Mouse (Mus musculus): ENCODE measurements around the gene Trmu. TPM values are rescaled to one million over a fixed set of nuclear protein-coding genes. Genes with fewer than 3 reads are reported as not detected.
A peak's percentile ranks its signal among the peaks of the same experiment; 100 is the strongest.
"Not testable (repeated sequence)": the region's sequence is repeated elsewhere in the genome, so short reads cannot be mapped to it uniquely, and the experiment has no call there.

Trmu gene
- 18.3 and 32.4 TPM in 2 replicates for polyA plus RNA-seq (2012; ENCODE audit: insufficient read depth, insufficient read length, missing spikeins)

GRCm38 (mm10) chr15:85878848-85879497 lies at the start of gene Trmu:
TSS of gene Trmu (plus strand) at chr15:85879312.
- Histone ChIP-seq H3K27ac (replicated peaks; ENCODE audit: low read depth, low read length) (peak within 1 kb of the TSS; percentile 71), H3K4me3 (ENCODE audit: insufficient read depth, low read depth, low read length) (peak within 1 kb of the TSS; percentile 86), H3K4me1 (ENCODE audit: control insufficient read depth, insufficient read depth, insufficient read length, low read length) (no peaks in the 10 kb centered on the region)

- H3K4me3 ChIP-seq (ENCODE audit: insufficient read depth, low read depth, low read length) = no peak overlapping the region
- peaks cover 3% of the 10 kb centered on the region; the same call in 1 of the 2 replicates for H3K4me1 ChIP-seq (ENCODE audit: control insufficient read depth, insufficient read depth, insufficient read length, low read length)
- no peak overlapping the region for H3K27ac ChIP-seq (replicated peaks; ENCODE audit: low read depth, low read length)
Measured at GRCm38 (mm10) chr15:85829470-85829869, 49.6 kb upstream of the Trmu start.

DNA sequence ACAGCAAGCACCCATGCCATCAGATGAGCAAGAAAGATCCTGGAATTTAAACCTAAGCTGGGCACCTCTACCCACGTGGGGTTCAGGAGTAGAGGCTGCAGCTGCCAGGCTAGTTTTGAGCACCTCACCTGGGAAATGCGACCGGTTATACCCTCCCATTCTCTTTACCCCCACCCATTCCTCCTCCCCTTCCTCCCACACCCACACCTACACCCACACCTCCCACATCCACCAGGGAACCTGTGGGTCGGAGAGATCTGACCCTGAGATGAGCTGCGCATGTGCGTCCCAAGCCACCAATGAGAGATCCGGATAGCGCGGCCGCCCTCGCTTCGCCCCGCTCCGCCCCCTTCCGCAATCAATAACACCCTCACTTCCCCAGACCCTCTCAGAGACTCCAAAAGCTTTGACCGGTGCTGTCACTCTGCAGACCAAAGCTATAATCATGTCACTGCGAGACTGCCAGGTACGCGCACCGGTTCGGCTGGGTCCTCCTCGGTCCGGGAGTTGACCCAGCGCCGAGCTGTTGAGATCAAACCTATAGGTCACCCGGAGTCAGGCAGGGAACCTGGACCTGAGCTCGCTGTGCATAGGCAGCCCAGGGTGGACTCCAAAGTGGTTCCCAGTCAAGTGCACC lies 47.0 kb upstream of the Trmu start, which contains the start of gene Ttc38:
Ttc38 (plus strand) TSS at position 353 of the 637 bp plus-strand sequence.
- no peak within 1 kb of the TSS; the same call in 1 of the 2 replicates for H3K27ac ChIP-seq (replicated peaks; ENCODE audit: low read depth, low read length)
- H3K4me3 ChIP-seq (ENCODE audit: insufficient read depth, low read depth, low read length) = peak within 1 kb of the TSS; percentile 90
- no peaks in the 10 kb centered on the region for H3K4me1 ChIP-seq (ENCODE audit: control insufficient read depth, insufficient read depth, insufficient read length, low read length)

GRCm38 (mm10) chr15:85832599-85832998 lies 46.5 kb upstream of the Trmu start:
- H3K27ac ChIP-seq (replicated peaks; ENCODE audit: low read depth, low read length) = no peak overlapping the region

GRCm38 (mm10) chr15:85835335-85835734 lies 43.8 kb upstream of the Trmu start:
- Histone ChIP-seq H3K27ac (replicated peaks; ENCODE audit: low read depth, low read length) (no peak overlapping the region), H3K4me3 (ENCODE audit: insufficient read depth, low read depth, low read length) (no peak overlapping the region), H3K4me1 (ENCODE audit: control insufficient read depth, insufficient read depth, insufficient read length, low read length) (no peaks in the 10 kb centered on the region)

More at GRCm38 (mm10) chr15:85832599-85832998, 46.5 kb upstream of the Trmu start:
- H3K4me1 ChIP-seq (ENCODE audit: control insufficient read depth, insufficient read depth, insufficient read length, low read length) = no peaks in the 10 kb centered on the region
- peak overlapping the region; percentile 90 for H3K4me3 ChIP-seq (ENCODE audit: insufficient read depth, low read depth, low read length)

GRCm38 (mm10) chr15:85836887-85837286 lies 42.2 kb upstream of the Trmu start:
- no peak overlapping the region for H3K27ac ChIP-seq (replicated peaks; ENCODE audit: low read depth, low read length)
- H3K4me3 ChIP-seq (ENCODE audit: insufficient read depth, low read depth, low read length) = no peak overlapping the region
- H3K4me1 ChIP-seq (ENCODE audit: control insufficient read depth, insufficient read depth, insufficient read length, low read length) = no peaks in the 10 kb centered on the region

GRCm38 (mm10) chr15:85840983-85841382 lies 38.1 kb upstream of the Trmu start:
- Histone ChIP-seq H3K27ac (replicated peaks; ENCODE audit: low read depth, low read length) (no peak overlapping the region), H3K4me3 (ENCODE audit: insufficient read depth, low read depth, low read length) (no peak overlapping the region), H3K4me1 (ENCODE audit: control insufficient read depth, insufficient read depth, insufficient read length, low read length) (no peaks in the 10 kb centered on the region)

DNA sequence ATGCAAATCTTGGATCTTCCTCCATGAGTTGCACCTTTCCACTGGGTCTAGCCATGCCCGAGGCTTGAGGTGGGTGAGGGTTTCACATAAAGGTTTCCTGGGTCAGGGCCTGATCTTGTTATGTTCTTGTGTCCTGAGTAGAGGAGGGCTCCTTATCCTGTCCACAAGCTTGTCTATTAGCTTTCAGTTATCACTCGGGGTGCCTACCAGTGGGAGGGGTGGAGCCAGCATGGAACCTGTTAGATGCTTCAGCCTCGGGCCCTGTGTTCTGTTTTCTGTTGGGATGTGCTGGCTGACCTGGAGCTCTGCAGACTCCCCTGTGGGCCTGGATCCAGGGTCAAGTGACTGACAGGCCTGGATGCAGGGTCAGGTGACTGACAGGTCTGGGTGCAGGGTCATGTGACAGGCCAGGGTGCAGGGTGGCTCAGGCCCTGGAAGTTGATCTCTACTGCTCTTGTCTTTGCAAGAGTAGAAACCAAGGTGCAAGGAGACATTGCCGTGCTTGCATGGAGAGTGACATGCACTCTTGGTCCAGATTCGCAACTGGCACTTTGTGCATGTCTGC lies 37.2 kb upstream of the Trmu start:
- Histone ChIP-seq H3K4me1 (ENCODE audit: control insufficient read depth, insufficient read depth, insufficient read length, low read length) (no peaks in the 10 kb centered on the region), H3K4me3 (ENCODE audit: insufficient read depth, low read depth, low read length) (no peak overlapping the region), H3K27ac (replicated peaks; ENCODE audit: low read depth, low read length) (no peak overlapping the region)

- H3K4me1 ChIP-seq (ENCODE audit: control insufficient read depth, insufficient read depth, insufficient read length, low read length) = no peaks in the 10 kb centered on the region
- H3K27ac ChIP-seq (replicated peaks; ENCODE audit: low read depth, low read length) = no peak overlapping the region
- H3K4me3 ChIP-seq (ENCODE audit: insufficient read depth, low read depth, low read length) = no peak overlapping the region
Measured at GRCm38 (mm10) chr15:85845071-85845470, 34.0 kb upstream of the Trmu start.

DNA sequence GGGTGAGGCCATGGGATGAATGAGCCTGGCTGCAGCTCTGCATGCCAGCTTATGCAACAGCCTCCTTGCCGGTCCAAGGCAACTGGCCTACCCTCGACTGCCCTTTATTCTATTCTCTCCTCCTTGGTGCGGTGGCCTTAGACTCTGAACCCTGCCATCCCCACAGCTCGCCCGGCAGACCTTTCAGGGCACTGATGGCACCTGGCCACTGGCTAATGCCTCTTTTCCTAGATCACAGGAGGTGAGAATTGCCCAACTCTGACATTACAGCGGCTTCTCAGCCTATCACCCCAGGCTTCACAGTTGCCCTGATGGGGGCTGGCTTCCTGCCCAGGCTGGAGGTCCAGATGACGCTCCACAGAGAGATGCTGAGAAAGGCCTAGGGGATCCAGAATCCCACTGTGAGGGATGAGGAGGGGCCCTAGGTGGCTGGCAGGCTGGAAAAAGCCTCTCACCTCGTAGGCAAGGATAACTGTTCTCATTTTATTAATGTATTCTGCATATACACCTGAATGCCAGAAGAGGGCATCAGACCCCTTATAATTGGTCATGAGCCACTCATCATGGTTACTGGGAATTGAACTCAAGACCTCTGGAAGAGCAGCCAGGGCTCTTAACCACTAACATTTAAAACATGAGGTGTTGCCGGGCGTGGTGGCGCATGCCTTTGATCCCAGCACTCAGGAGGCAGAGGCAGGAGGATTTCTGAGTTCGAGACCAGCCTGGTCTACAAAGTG lies 27.3 kb upstream of the Trmu start:
- Histone ChIP-seq H3K27ac (replicated peaks; ENCODE audit: low read depth, low read length) (no peak overlapping the region), H3K4me1 (ENCODE audit: control insufficient read depth, insufficient read depth, insufficient read length, low read length) (no peaks in the 10 kb centered on the region), H3K4me3 (ENCODE audit: insufficient read depth, low read depth, low read length) (no peak overlapping the region)

GRCm38 (mm10) chr15:85858980-85859489 lies 20.1 kb upstream of the Trmu start:
- Histone ChIP-seq H3K4me1 (ENCODE audit: control insufficient read depth, insufficient read depth, insufficient read length, low read length) (no peaks in the 10 kb centered on the region), H3K4me3 (ENCODE audit: insufficient read depth, low read depth, low read length) (peak overlapping the region; percentile 66), H3K27ac (replicated peaks; ENCODE audit: low read depth, low read length) (no peak overlapping the region)

- no peaks in the 10 kb centered on the region for H3K4me1 ChIP-seq (ENCODE audit: control insufficient read depth, insufficient read depth, insufficient read length, low read length)
- no peak within 1 kb of the TSS for H3K27ac ChIP-seq (replicated peaks; ENCODE audit: low read depth, low read length)
- H3K4me3 ChIP-seq (ENCODE audit: insufficient read depth, low read depth, low read length) = peak within 1 kb of the TSS; percentile 68
Measured at GRCm38 (mm10) chr15:85859490-85860031, 19.6 kb upstream of the Trmu start, which contains the start of gene Gtse1. TSS of gene Gtse1 (plus strand) at chr15:85859745.

DNA sequence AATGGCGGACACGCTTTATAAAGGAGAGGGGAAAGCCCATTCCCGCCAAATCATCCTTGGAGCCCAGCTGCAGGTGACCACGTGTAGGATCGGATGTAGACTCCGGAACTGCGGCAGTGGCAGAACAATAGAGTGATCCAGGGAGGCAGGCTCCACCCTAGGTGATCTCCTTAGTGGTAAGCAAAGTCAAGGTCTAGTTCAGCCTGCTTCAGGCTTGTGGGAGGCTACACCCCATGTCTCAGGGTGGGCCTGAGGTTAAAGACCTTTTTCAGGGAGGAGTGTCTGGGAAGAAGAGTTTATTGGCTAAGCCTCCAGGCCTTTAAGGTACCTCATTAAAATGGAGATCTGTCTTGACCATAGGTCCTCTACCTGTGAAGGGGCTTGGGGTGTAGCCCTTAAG lies 13.2 kb upstream of the Trmu start:
- not testable (repeated sequence) for H3K4me3 ChIP-seq (ENCODE audit: insufficient read depth, low read depth, low read length); H3K27ac ChIP-seq (replicated peaks; ENCODE audit: low read depth, low read length); H3K4me1 ChIP-seq (ENCODE audit: control insufficient read depth, insufficient read depth, insufficient read length, low read length)

DNA sequence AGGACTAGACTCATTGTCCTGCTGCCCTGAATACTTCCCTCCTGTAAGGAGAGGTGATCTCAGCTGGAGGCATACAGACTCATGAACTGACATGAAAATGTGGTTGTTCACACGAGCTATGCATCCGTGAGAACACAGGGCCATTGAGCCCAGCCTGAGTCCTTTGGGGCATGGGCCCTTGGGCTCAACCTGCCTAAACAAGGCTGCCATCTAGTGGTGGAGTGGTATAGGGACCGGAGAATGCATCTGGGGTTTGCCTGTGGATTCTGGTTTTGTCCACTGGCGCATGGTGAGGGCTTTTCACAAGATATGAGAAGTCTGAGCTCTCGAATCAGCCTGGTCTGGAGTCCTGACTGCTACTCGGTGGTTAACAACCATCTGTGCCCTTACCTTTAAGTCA lies 11.4 kb upstream of the Trmu start:
- Histone ChIP-seq H3K27ac (replicated peaks; ENCODE audit: low read depth, low read length) (no peak overlapping the region), H3K4me1 (ENCODE audit: control insufficient read depth, insufficient read depth, insufficient read length, low read length) (no peaks in the 10 kb centered on the region), H3K4me3 (ENCODE audit: insufficient read depth, low read depth, low read length) (no peak overlapping the region)

- H3K4me1 ChIP-seq (ENCODE audit: control insufficient read depth, insufficient read depth, insufficient read length, low read length) = no peaks in the 10 kb centered on the region
- H3K27ac ChIP-seq (replicated peaks; ENCODE audit: low read depth, low read length) = no peak overlapping the region
- no peak overlapping the region for H3K4me3 ChIP-seq (ENCODE audit: insufficient read depth, low read depth, low read length)
Measured at GRCm38 (mm10) chr15:85877336-85877735, 1.8 kb upstream of the Trmu start.
